Mouse (Mus musculus) T-helper 2 cell (primary cell): ENCODE results near the gene Tecpr2.

Experiments
- in situ Hi-C: fragments of 300-600 bp; cut with MboI, MseI; formaldehyde crosslinking; loops from one replicate; pipeline ENCODE4 v1.15.1; 2025; ENCODE audit warnings: high pct_unique_total_duplicates

Gene Tecpr2

GRCm38 (mm10) chr12:110976589-110977344, 87.7 kb downstream of the Tecpr2 start:
- in situ Hi-C loops: no loop called here

GRCm38 (mm10) chr12:110977345-110977733, 88.3 kb downstream of the Tecpr2 start:
- in situ Hi-C loops: no loop called here

- in situ Hi-C loops: no loop called here
Observed at GRCm38 (mm10) chr12:110977896-110978606, 89.0 kb downstream of the Tecpr2 start.

DNA sequence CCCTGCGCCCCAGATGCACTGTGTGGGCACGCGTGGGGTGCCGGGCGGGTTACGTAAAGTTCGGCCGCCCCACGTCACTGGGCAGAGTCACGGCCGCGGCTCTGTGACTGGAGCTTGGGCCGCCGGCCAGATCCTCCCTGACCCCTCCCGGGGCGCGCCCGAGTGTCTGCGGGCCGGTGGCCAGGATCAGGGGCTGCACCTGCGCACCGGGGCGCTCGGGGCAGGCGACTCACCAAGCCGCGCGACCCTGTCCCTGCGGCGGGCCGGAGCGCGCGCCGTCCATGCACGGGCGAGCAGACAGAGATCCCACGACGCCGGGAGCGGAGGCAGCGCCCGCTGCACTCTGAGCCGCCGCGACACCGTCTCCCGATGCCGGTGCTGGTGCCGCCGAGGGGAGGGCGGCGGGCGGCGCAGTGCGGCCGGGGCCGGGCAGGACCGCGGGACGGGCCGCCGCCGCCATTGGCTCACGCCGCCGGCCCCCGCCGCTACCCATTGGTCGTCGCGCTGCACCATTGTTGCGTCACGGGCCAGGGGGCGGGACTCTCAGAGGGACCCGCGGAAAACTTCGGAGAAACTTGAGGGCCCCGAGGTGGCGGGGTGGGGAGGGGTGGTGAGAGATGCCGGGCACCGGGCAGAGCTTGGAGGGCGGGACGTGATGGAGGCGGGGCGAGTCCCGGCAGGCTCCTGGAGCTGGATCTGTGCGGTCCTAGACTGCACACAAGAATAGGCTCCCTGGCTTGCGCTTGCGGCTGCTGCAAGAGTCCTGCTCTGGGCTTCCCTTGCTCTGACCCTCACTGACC, 89.7 kb downstream of the Tecpr2 start, which contains the start of gene Ankrd9:
Gene Ankrd9, minus strand, starts transcription at position 434 of the 800 bp plus-strand sequence.
- in situ Hi-C loops: no loop called here

GRCm38 (mm10) chr12:110979808-110980207, 90.7 kb downstream of the Tecpr2 start:
- in situ Hi-C loops: loop anchor here (5.0 kb wide), 1 partner anchor 43 kb away; no protein-coding TSS in a partner anchor

- in situ Hi-C loops: loop anchor here (5.0 kb wide), 1 partner anchor 44 kb away; no protein-coding TSS in a partner anchor
Observed at GRCm38 (mm10) chr12:110981736-110982135, 92.7 kb downstream of the Tecpr2 start.

DNA sequence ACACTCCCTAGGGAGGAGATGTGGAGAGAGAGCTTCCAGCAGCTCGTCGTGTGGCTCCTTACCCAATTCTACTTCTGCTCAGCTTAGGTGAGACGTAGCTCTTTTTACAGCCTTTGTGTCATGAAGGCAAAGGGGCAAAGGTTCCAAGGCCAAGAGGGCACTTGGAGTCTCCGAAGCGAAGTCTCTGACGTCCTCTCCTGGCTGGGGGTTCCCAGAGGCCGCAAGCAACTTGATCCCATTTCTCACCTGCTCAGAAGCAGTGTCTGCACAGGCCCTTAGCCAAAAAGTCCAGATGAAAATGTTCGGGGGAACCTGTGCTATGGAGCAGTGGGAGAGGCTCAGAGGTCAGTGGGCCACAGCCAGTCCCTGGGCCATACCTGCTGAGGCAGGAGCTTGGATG, 94.0 kb downstream of the Tecpr2 start:
- in situ Hi-C loops: loop anchor here (5.0 kb wide), 1 partner anchor 46 kb away; no protein-coding TSS in a partner anchor

DNA sequence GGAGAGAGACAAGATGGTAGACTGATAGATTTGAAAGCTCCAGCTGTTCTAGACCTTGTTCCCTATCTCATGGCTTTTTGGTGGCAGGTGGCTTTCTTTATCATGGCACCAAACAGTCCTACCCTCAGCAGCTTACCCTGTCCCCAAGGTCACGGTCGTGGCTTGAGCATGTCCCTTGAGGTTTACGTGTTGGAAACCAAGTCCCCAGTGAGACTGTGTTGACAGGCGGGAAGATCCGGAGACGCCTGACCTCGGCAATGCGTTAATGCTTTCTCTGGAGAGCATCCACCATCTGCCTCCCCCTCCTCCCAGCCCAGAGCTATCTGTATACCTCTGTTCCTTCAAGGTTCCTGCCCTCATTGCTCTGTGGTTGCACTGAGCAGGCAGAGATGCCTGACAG, 94.7 kb downstream of the Tecpr2 start:
- in situ Hi-C loops: loop anchor here (5.0 kb wide), 1 partner anchor 46 kb away; no protein-coding TSS in a partner anchor

GRCm38 (mm10) chr12:110984598-110984997, 95.5 kb downstream of the Tecpr2 start:
- in situ Hi-C loops: loop anchor here (5.0 kb wide), 1 partner anchor 47 kb away; no protein-coding TSS in a partner anchor

GRCm38 (mm10) chr12:110985141-110985540, 96.1 kb downstream of the Tecpr2 start:
- in situ Hi-C loops: no loop called here

DNA sequence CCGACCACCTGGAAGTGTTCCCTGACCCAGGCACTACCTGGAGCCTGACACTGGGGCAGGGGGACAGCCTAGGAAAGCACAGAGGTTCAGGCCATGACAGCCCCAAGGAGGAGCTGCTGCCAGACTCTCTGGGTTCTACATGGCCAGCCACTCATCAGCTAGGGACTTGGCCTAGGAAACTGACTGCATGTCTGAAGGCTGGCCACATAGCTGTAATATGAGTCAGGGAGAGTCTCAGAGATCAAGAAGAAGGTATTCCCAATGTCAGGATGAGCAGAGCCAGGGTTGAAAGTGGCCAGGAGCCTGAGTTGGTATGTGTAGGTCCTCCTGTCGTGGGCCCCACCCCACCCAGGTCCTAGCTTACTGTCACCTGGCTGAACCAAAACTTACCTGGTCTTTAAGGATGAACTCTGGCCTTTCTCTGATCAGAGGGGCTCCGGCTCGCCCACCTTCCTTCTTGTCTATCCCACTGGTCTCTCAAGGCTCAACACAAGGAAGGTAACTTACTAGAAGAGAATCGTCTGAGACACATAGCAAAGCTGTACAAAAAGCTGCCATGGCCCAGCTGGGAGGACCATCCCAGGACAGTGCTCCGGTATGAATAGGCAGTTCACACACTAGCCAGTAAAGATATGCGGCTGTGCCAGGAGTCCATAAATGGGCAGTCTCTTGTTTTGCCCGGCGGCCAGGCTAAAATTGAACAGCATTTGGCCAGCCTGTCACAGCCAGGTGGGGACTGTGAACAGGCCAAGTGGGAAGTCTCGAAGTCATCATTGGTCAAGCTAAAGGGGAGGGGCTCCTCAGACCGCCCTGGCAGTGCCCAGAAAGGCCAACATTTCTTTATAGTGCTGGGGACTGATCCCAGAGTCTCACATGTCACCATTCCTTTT, 97.7 kb downstream of the Tecpr2 start:
- in situ Hi-C loops: no loop called here

DNA sequence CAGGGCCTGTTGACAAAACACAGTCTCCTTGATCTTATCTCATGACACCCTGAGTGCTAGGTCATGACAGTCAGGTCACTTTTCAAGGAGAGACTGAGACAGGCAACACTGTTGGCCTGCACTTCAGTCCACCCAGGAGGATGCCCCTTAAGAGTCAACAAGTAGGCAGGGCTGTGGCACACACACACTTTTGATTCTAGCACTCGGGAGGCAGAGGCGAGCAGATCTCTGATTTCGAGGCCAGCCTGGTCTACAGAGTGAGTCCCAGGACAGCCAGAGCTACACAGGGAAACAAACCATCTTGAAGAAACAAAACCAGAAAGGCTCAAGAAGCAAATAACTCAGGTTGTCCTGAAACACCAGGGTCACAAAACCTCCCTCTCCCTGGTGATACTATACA, 100.3 kb downstream of the Tecpr2 start:
- in situ Hi-C loops: no loop called here

DNA sequence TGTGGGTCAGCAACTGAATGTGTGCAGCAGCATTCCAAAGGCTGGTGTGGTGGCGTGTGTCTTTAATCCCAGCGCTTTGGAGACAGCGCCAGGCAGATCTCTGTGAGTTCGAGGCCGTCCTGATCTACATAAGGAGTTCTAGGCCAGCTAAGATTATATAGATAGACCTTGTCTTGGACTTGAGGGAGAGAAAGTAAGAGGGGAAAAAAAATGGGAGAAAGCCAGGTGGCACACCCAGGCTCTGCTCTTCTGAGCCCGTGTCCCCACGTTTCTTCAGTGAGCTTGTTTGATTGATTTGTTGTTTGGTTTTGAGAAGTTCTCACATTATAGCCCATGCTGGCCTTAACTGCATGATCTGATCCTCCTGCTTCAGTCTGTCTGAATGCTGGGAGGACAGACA, 101.4 kb downstream of the Tecpr2 start:
- in situ Hi-C loops: no loop called here

DNA sequence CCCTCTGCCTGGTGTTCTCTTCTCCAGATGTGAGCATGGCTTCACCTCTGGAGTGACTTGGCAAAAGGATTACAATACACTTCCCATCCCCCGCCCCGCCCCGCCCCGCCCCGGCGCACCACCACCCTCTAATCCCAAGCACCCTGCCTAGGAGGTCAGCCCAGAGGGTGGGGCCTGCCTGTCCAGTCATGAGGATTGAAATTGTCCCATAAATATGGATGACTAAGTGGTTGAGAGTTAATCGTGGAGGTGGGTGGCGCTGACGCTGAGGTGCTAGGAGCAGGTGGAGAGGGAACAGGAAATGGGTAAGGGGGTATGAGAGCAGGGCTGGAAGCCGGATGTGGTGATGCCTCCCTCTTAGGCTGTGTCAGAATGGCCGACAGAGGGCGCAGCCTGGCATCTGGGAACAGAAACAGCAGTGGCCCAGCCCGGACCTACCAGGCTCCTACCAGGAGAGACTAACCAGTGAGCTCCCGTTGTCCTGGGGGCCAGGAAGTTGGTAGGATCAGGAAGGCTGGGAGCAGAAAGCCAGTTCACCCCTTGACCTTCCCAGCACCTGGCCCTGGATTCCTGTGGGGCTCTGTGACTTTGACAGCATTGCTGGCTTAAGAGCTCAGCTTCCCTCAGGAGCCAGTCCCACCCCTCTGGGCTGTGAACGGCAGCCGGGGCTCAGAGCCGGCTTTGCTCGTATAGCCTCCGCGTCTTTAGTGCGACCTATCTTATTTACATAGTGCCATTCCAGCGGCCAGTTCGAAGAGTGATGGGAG, 102.5 kb downstream of the Tecpr2 start:
- in situ Hi-C loops: no loop called here

DNA sequence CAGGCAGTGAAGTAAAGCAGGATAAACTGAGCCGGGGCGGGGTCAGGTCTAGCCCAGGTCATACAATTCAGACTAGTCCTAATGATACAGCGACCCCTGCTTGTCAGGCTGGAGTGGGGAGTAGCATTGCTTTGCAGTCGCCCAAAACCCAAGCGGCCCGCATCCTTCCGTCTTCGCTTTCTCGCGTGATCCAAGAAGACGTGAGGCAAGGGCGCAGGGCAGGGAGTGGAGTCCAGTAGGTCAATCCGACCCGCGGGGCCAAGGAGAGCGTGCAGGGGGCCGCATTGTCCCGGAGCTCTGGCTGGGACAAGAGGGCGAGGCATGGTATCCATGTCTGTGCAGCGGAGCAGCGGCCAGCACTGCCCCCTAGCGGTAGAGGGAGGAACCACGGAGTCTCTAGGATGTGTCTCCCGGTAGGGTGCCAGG, 103.1 kb downstream of the Tecpr2 start:
- in situ Hi-C loops: no loop called here

GRCm38 (mm10) chr12:110992771-110993170, 103.7 kb downstream of the Tecpr2 start:
- in situ Hi-C loops: no loop called here

DNA sequence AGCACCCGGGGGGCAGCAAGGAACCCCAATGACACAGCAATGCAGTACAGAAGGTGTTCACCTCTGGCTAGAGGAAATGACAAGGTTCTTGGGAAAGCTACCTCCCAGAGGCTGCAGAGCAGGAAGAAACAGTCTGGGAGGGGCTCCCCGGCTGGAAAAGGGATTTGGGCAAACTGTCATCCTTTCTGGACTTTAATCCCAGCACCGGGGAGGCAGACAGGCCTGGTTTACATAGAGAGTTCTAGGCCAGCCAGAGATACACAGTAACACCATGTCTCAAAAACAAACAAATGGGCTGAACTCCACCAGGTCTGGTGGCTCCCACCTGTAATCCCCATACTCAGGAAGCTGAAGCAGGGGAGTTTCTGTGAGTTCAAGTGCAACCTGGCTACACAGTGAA, 104.2 kb downstream of the Tecpr2 start:
- in situ Hi-C loops: no loop called here

GRCm38 (mm10) chr12:110994666-110995065, 105.6 kb downstream of the Tecpr2 start:
- in situ Hi-C loops: no loop called here

- in situ Hi-C loops: no loop called here
Observed at GRCm38 (mm10) chr12:110998092-110998491, 109.0 kb downstream of the Tecpr2 start.

GRCm38 (mm10) chr12:110999820-111000219, 110.8 kb downstream of the Tecpr2 start:
- in situ Hi-C loops: no loop called here
